Mouse (Mus musculus) thymus, postnatal 4 days (tissue): ENCODE data around the gene Zfp319.

Source experiments
- DNase-seq: peaks from one replicate; pipeline ENCODE4 v3.0.0; 2021

The Zfp319 gene

GRCm38 (mm10) chr8:95348811-95349630 lies 17.3 kb upstream of the Zfp319 start:
- DNase-seq, result no peak

GRCm38 (mm10) chr8:95348356-95348755 lies 16.6 kb upstream of the Zfp319 start:
- DNase-seq, result no peak

GRCm38 (mm10) chr8:95346643-95347545 lies 15.1 kb upstream of the Zfp319 start:
- peak; percentile 81 for DNase-seq

GRCm38 (mm10) chr8:95344668-95345067 lies 12.9 kb upstream of the Zfp319 start:
- no peak for DNase-seq

GRCm38 (mm10) chr8:95341721-95342120 lies 10.0 kb upstream of the Zfp319 start:
- no peak for DNase-seq

- no peak for DNase-seq
These were observed 4.6 kb upstream of the Zfp319 start for GRCm38 (mm10) chr8:95336363-95336762.

GRCm38 (mm10) chr8:95335706-95336105 lies 4.0 kb upstream of the Zfp319 start:
- no peak for DNase-seq

- DNase-seq, result no peak
These were observed 868 bp upstream of the Zfp319 start for GRCm38 (mm10) chr8:95332437-95333199.

- DNase-seq, result no peak
These were observed 512 bp downstream of the Zfp319 start for GRCm38 (mm10) chr8:95331156-95331719.

GRCm38 (mm10) chr8:95330367-95330766 lies 1.4 kb downstream of the Zfp319 start:
- no peak for DNase-seq

GRCm38 (mm10) chr8:95327866-95328465 lies 3.8 kb downstream of the Zfp319 start:
- DNase-seq, result no peak

- no peak for DNase-seq
These were observed 4.9 kb downstream of the Zfp319 start for GRCm38 (mm10) chr8:95326822-95327221.

- DNase-seq, result no peak
These were observed 7.1 kb downstream of the Zfp319 start for GRCm38 (mm10) chr8:95324646-95325045.

GRCm38 (mm10) chr8:95323201-95323600 lies 8.5 kb downstream of the Zfp319 start:
- no peak for DNase-seq

- DNase-seq, result peak; percentile 92
These were observed 11.3 kb downstream of the Zfp319 start for GRCm38 (mm10) chr8:95320224-95321139.

- no peak for DNase-seq
These were observed 16.4 kb downstream of the Zfp319 start for GRCm38 (mm10) chr8:95315350-95315749.

- no peak for DNase-seq
These were observed 17.0 kb downstream of the Zfp319 start for GRCm38 (mm10) chr8:95314707-95315106.

- DNase-seq, result no peak
These were observed 17.9 kb downstream of the Zfp319 start for GRCm38 (mm10) chr8:95313857-95314256.

- peak; percentile 53 for DNase-seq
These were observed 18.9 kb downstream of the Zfp319 start for GRCm38 (mm10) chr8:95312836-95313235.

GRCm38 (mm10) chr8:95310342-95310970 lies 21.3 kb downstream of the Zfp319 start, which contains the start of gene Tepp:
TSS of gene Tepp (plus strand) at chr8:95310566.
- no peak for DNase-seq

GRCm38 (mm10) chr8:95306431-95306830 lies 25.3 kb downstream of the Zfp319 start, which contains the start of gene Cngb1:
TSS of gene Cngb1 (minus strand) at chr8:95306585.
- DNase-seq, result no peak
